Mouse (Mus musculus) midbrain, embryonic 11.5 days (tissue): Measurements from ENCODE around the gene Caly. TPM values are rescaled to one million over a fixed set of nuclear protein-coding genes. Genes with fewer than 3 reads are reported as not detected.

Source experiments
- ATAC-seq: fragments of 200-750 bp; cut with Nextera tagmentation; 2 replicates; pipeline ENCODE4 v1.8.0; 2017; ENCODE audit warnings: moderate TSS enrichment, moderate library complexity; ENCODE audit not compliant: low FRiP score
- DNase-seq: peaks from one replicate; pipeline ENCODE4 v3.0.0; 2015; ENCODE audit warnings: low spot score; ENCODE audit errors: missing footprints
- H3K27ac ChIP-seq: fragments of 300-500 bp; sonication (generic); 2 replicates; pipeline ENCODE4 v1.5.1; 2014; ENCODE audit warnings: low read depth, low read length
- H3K27me3 ChIP-seq: fragments of 300-500 bp; sonication (generic); 2 replicates; pipeline ENCODE4 v1.6.1; 2014; ENCODE audit warnings: mild to moderate bottlenecking, low read length, moderate library complexity, mixed read lengths; ENCODE audit not compliant: control insufficient read depth, insufficient read depth
- H3K36me3 ChIP-seq: fragments of 300-500 bp; sonication (generic); 2 replicates; pipeline ENCODE4 v1.6.1; 2014; ENCODE audit warnings: mild to moderate bottlenecking, low read length, moderate library complexity, mixed read lengths; ENCODE audit not compliant: control insufficient read depth, insufficient read depth
- H3K4me1 ChIP-seq: fragments of 300-500 bp; sonication (generic); 2 replicates; pipeline ENCODE4 v1.6.1; 2014; ENCODE audit warnings: low read length; ENCODE audit not compliant: control insufficient read depth, insufficient read depth
- H3K4me2 ChIP-seq: fragments of 300-500 bp; sonication (generic); 2 replicates; pipeline ENCODE4 v1.6.1; 2014; ENCODE audit warnings: mild to moderate bottlenecking, moderate library complexity
- H3K4me3 ChIP-seq: fragments of 300-500 bp; sonication (generic); 2 replicates; pipeline ENCODE4 v1.5.1; 2014; ENCODE audit warnings: low read depth, low read length
- H3K9ac ChIP-seq: fragments of 300-500 bp; sonication (generic); 2 replicates; pipeline ENCODE4 v1.6.1; 2014; ENCODE audit warnings: low read length
- H3K9me3 ChIP-seq: fragments of 300-500 bp; sonication (generic); 2 replicates; pipeline ENCODE4 v1.6.1; 2016; ENCODE audit warnings: low read length; ENCODE audit not compliant: control insufficient read depth
- WGBS: fragments of 180-500 bp; shearing (Covaris S2); extraction: QIAGEN DNeasy Blood & Tissue Kit; methylation state at CpG from one replicate; pipeline ENCODE4 v1.1.7; 2014; 5-methylcytosine and 5-hydroxymethylcytosine counted together
- polyA plus RNA-seq: library from polyadenylated mRNA; unstranded; fragments of >200 nt; fragmentation: Nextera tagmentation; extraction: Ambion mirVana; gene quantifications from 2 replicates; pipeline ENCODE4 v1.2.1, GENCODE M21; 2014

Gene Caly
- polyA plus RNA-seq, 1 experiment from 2014 or later, result 7.6 TPM

GRCm38 (mm10) chr7:140070042-140070711, 12.2 kb downstream of the Caly start:
- Histone ChIP-seq H3K9me3 (no peaks in the 10 kb centered on the region), H3K4me2 (peak overlapping the region; percentile 39), H3K27me3 (peaks cover 53% of the 10 kb centered on the region), H3K4me3 (peak overlapping the region; percentile 18), H3K36me3 (no peaks in the 10 kb centered on the region), H3K9ac (peak overlapping the region; percentile 52), H3K27ac (no peak overlapping the region), H3K4me1 (peaks cover 1% of the 10 kb centered on the region; the same call in 1 of the 2 replicates)
- DNase-seq, result no peak
- 31% methylated on average over 38 of the region's 39 CpGs for WGBS
- peak; percentile 61 for ATAC-seq

DNA sequence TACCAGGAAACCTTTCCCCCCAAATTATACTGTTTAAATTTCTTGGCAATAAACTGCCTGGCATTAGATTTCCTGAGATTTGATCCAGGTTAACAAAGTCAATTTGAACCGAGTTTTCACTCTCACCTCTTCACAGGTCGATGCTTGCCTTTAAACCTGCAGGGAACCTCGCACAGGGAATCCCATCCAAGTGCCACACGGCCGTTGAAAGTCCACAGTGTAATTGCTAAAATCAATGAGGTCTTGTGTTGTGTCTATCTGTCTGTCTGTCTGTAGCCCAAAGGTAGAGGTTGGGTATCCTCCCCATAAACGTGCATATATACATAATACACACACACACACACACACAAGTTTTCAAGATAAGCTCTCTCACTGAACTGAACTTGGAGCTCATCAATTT, 15.0 kb downstream of the Caly start:
- Histone ChIP-seq H3K27ac (no peak overlapping the region), H3K4me2 (no peak overlapping the region), H3K9me3 (no peaks in the 10 kb centered on the region), H3K4me3 (no peak overlapping the region), H3K36me3 (no peaks in the 10 kb centered on the region), H3K4me1 (peaks cover 7% of the 10 kb centered on the region), H3K9ac (no peak overlapping the region), H3K27me3 (peaks cover 74% of the 10 kb centered on the region)
- 73% methylated on average over 6 of the region's 6 CpGs for WGBS
- ATAC-seq (no peak), DNase-seq (no peak)

DNA sequence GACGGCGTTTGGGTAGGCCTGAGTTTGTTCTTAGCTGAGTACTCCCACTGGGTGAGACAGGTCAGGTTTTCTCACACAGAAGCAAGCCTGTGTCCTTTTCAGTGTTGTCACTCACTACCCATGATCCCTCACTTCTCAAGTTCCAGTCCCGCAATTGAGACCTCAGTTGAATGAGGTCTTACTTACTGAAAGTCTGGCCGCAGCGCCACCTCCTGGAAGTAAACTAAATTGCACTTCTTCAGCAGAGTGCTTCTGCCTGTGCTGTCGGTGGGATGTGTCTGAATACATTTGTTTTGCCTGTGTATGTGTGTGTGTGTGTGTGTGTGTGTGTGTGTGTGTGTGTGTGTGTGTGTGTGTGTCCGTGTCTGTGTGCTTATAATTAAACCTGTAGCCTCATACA, 19.3 kb downstream of the Caly start:
- no peak overlapping the region for H3K4me3 ChIP-seq
- 17% methylated on average over 7 of the region's 7 CpGs for WGBS
- H3K9ac ChIP-seq, result no peak overlapping the region
- DNase-seq (peak; percentile 99), ATAC-seq (no peak)
- no peaks in the 10 kb centered on the region for H3K36me3 ChIP-seq
- no peak overlapping the region for H3K27ac ChIP-seq
- peaks cover 73% of the 10 kb centered on the region for H3K27me3 ChIP-seq
- H3K4me1 ChIP-seq, result peaks cover 46% of the 10 kb centered on the region
- H3K4me2 ChIP-seq, result no peak overlapping the region
- H3K9me3 ChIP-seq, result no peaks in the 10 kb centered on the region

DNA sequence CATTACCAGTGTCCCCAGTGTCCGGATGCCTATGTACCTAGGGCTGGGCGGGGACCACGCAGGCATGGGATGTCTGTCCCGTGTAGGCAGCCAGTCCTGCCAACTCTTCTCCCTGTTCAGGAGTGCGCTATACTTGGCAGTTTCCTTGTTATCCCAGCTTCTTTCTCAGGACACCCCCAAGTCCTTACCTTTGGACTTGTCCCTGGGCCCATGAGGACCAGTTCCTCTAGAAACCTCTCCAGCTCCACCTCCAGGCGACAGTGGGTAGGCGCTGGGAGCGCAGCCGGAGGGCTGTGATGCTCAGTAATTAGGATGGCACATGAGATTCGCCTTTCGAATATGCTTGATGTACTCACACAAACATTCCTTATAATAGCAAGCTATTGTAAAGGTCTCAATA, 20.0 kb downstream of the Caly start:
- Histone ChIP-seq H3K9ac (no peak overlapping the region), H3K4me2 (no peak overlapping the region), H3K4me3 (no peak overlapping the region), H3K9me3 (no peaks in the 10 kb centered on the region), H3K27ac (no peak overlapping the region), H3K4me1 (peaks cover 51% of the 10 kb centered on the region), H3K27me3 (peaks cover 71% of the 10 kb centered on the region), H3K36me3 (no peaks in the 10 kb centered on the region)
- DNase-seq (no peak), ATAC-seq (no peak)
- WGBS, result 11% methylated on average over 11 of the region's 11 CpGs

DNA sequence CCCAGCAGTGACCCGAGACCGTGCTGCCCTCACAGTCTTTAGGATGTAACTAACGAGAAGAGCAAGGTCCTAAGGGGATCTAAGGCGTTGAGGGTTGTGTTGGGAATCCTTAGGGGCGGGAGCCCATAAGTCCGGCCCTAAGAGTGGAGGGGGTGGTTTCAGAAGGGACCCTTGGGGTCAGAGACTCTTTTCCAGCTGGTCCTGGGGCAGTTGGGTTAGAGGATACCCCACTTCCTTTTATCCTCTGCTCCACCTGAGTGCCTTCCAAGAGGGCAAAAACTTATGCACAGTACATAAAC, 20.6 kb downstream of the Caly start:
- H3K9me3 ChIP-seq, result no peaks in the 10 kb centered on the region
- ATAC-seq (no peak), DNase-seq (peak; percentile 93)
- H3K36me3 ChIP-seq, result no peaks in the 10 kb centered on the region
- H3K4me1 ChIP-seq, result peaks cover 55% of the 10 kb centered on the region
- H3K27me3 ChIP-seq, result peaks cover 72% of the 10 kb centered on the region
- H3K4me3 ChIP-seq, result no peak overlapping the region
- no peak overlapping the region for H3K9ac ChIP-seq
- under 1% methylated on average over 6 of the region's 6 CpGs for WGBS
- H3K4me2 ChIP-seq, result peak overlapping the region; percentile 58
- H3K27ac ChIP-seq, result no peak overlapping the region

GRCm38 (mm10) chr7:140060936-140061831, 21.2 kb downstream of the Caly start:
- Histone ChIP-seq H3K4me1 (peaks cover 55% of the 10 kb centered on the region), H3K4me2 (peak overlapping the region; percentile 58), H3K9me3 (no peaks in the 10 kb centered on the region), H3K27ac (peak overlapping the region; percentile 1; the same call in 1 of the 2 replicates), H3K9ac (peak overlapping the region; percentile 58), H3K36me3 (no peaks in the 10 kb centered on the region), H3K4me3 (peak overlapping the region; percentile 27), H3K27me3 (peaks cover 73% of the 10 kb centered on the region)
- WGBS, result under 1% methylated on average over 47 of the region's 47 CpGs
- DNase-seq, result peak; percentile 97
- peak; percentile 31 for ATAC-seq

GRCm38 (mm10) chr7:140059601-140060000, 22.7 kb downstream of the Caly start:
- H3K27ac ChIP-seq, result no peak overlapping the region
- H3K4me3 ChIP-seq, result no peak overlapping the region
- ATAC-seq (peak; percentile 35; the same call in 1 of the 2 replicates), DNase-seq (no peak)
- no peaks in the 10 kb centered on the region for H3K36me3 ChIP-seq
- peaks cover 50% of the 10 kb centered on the region for H3K4me1 ChIP-seq
- no peaks in the 10 kb centered on the region for H3K9me3 ChIP-seq
- no peak overlapping the region for H3K9ac ChIP-seq
- 5% methylated on average over 4 of the region's 4 CpGs for WGBS
- H3K4me2 ChIP-seq, result no peak overlapping the region
- H3K27me3 ChIP-seq, result peaks cover 73% of the 10 kb centered on the region

DNA sequence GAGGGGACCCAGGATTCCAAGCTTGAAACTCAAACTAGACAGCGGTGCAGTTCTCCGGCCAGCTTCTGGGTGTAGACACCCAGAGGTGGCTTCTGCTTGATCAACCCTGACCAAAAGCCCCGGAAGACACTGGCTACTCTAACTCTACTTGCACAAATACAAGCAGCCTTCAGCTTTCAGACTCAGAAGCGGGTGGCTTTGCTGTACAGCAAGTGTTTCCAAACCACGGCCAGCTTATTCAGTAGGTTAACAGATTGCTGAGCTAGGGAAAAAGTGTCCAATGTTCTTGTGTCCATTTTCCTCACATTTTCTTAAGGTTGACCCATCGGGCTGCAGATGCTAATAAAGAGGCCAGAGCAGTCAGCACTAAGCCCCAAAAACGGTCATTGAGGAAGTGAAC, 23.8 kb downstream of the Caly start:
- DNase-seq (peak; percentile 93), ATAC-seq (no peak)
- Histone ChIP-seq H3K4me3 (peak overlapping the region; percentile 31; the same call in 1 of the 2 replicates), H3K4me1 (peaks cover 50% of the 10 kb centered on the region), H3K36me3 (no peaks in the 10 kb centered on the region), H3K9ac (peak overlapping the region; percentile 70), H3K27me3 (peaks cover 73% of the 10 kb centered on the region), H3K9me3 (no peaks in the 10 kb centered on the region), H3K27ac (peak overlapping the region; percentile 88), H3K4me2 (peak overlapping the region; percentile 67)
- WGBS, result 5% methylated on average over 7 of the region's 7 CpGs
